Mouse (Mus musculus): ENCODE data around the gene Atp8a2. TPM values are rescaled to one million over a fixed set of nuclear protein-coding genes. Genes with fewer than 3 reads are reported as not detected.

The Atp8a2 gene
- polyA plus RNA-seq, 1 experiment from 2014 or later = 6.1 TPM

DNA sequence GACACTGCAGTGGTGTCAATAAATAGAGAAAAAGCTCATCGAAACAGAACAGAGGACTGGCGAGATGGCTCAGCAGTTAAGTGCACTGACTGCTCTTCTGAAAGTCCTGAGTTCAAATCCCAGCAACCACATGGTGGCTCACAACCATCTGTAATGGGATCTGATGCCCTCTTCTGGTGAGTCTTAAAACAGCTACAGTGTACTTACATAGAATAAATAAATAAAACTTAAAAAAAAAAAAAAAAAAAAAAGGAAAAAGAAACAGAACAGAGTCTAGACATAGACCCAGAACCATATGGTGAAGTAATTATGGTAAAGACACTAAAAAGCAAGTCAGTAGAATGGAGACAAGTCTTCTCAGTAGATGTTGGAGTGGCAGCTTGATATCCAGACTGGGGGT lies 15.7 kb downstream of the Atp8a2 start:
- WGBS = 87% methylated on average over 2 of the region's 2 CpGs
- H3K4me2 ChIP-seq (replicated peaks) = no peak overlapping the region
- H3K9ac ChIP-seq = no peak overlapping the region
- no peaks in the 10 kb centered on the region; the same call in 1 of the 2 replicates for H3K4me1 ChIP-seq
- H3K9me3 ChIP-seq = no peaks in the 10 kb centered on the region
- no peak overlapping the region for H3K4me3 ChIP-seq
- no peak overlapping the region for H3K27ac ChIP-seq
- no peak for ATAC-seq (ENCODE audit: insufficient number of reproducible peaks, insufficient read depth, low FRiP score, low TSS enrichment)
- H3K36me3 ChIP-seq = no peaks in the 10 kb centered on the region
- H3K27me3 ChIP-seq = peaks cover 29% of the 10 kb centered on the region

GRCm38 (mm10) chr14:60178571-60178955 lies 18.4 kb downstream of the Atp8a2 start:
- Histone ChIP-seq H3K9me3 (no peaks in the 10 kb centered on the region), H3K27ac (no peak overlapping the region), H3K4me2 (replicated peaks) (no peak overlapping the region), H3K4me1 (no peaks in the 10 kb centered on the region; the same call in 1 of the 2 replicates), H3K9ac (no peak overlapping the region), H3K36me3 (no peaks in the 10 kb centered on the region), H3K27me3 (peaks cover 44% of the 10 kb centered on the region), H3K4me3 (no peak overlapping the region)
- 45% methylated on average over 2 of the region's 2 CpGs for WGBS
- ATAC-seq (ENCODE audit: insufficient number of reproducible peaks, insufficient read depth, low FRiP score, low TSS enrichment) = no peak

DNA sequence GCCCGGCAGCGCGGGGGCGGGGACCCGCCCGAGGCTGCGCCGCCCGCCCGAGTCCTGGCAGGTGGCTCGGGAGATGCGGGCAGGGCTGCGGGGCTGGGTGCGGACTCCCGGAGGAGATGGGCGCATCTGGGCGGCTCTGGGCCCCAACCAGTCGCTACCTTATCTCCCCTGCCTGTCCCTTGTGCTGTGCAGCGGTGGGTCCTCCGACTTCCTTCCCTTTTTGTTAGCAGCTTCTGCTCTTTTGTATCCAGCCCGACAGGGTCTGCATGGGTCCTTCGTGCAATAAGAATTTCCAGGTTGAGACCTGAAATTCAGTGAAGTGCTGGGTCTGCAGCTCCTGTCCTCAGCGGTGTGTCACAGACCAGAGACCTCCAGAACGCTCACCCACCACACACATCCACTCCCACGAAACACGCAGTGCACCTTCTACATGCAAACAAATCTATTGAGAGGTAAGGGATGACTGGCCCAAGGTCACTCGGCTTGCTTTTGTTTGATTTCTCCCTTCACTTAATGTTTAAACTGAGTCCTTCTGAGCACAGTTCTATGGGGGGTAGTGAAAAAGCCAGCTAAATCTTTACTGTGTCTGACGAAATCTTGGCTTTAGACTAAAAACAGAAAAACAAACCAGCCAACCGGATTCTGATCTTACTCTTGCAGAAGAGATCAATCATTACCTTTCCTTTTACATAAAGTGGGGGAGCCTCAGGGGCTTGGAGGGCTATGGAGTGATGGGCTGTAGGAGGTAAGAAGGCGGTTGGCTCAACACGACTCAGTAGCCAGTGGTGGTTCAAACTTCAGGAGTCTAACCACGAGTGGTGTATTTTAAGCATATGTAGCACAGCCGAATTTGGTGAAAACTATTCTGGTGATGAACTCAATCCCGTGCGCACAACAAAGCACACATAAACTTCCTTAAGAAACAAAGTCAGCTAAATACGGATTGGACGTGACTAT lies 19.1 kb downstream of the Atp8a2 start:
- Histone ChIP-seq H3K4me1 (no peaks in the 10 kb centered on the region; the same call in 1 of the 2 replicates), H3K4me2 (replicated peaks) (peak overlapping the region; percentile 97), H3K27me3 (peaks cover 44% of the 10 kb centered on the region), H3K9me3 (no peaks in the 10 kb centered on the region), H3K9ac (peak overlapping the region; percentile 73), H3K27ac (no peak overlapping the region), H3K4me3 (peak overlapping the region; percentile 69), H3K36me3 (no peaks in the 10 kb centered on the region)
- ATAC-seq (ENCODE audit: insufficient number of reproducible peaks, insufficient read depth, low FRiP score, low TSS enrichment) = 0 out of 2 replicates have a peak, but pooled peaks have one; percentile 50
- 20% methylated on average over 37 of the region's 37 CpGs for WGBS

DNA sequence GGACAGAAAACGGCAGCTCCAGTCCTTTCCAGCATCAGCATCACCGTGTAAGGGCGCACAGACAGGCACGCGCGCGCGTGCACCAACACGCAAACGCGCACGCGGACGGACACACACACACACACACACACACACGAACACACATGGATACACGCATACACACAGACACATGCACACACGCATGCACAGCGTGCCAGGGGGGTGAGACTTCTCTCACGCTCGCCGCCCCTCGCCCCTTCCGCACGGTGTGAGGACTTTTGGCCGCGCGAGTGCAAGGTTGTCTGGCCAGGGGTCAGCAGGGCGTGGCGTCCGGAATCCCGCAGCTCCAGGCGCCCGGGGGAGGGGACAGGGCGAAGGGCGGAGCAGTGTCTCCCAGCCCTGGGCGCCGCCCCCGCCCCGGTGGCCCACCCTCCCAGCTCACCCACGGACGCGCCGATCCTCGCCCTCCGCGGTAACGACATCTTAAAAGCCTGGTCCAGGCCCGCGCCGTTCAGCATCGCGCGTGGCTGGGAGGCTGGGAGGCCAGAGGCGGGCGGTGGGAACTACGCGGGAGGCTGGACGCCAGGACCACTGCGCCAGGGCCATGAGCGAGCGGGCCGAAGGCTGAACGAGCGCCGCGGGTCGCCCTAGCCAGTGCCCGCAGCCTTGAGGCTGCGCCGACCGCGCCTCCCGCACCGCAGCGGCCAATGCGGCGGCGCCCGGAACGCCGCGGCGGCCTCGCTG lies 19.9 kb downstream of the Atp8a2 start:
- peak; percentile 83 for ATAC-seq (ENCODE audit: insufficient number of reproducible peaks, insufficient read depth, low FRiP score, low TSS enrichment)
- Histone ChIP-seq H3K9me3 (no peaks in the 10 kb centered on the region), H3K36me3 (no peaks in the 10 kb centered on the region), H3K4me3 (peak overlapping the region; percentile 69), H3K27me3 (peaks cover 44% of the 10 kb centered on the region), H3K9ac (peak overlapping the region; percentile 73), H3K4me2 (replicated peaks) (peak overlapping the region; percentile 97), H3K4me1 (no peaks in the 10 kb centered on the region; the same call in 1 of the 2 replicates), H3K27ac (no peak overlapping the region)
- 1% methylated on average over 83 of the region's 84 CpGs for WGBS

- 31% methylated on average over 9 of the region's 9 CpGs for WGBS
- Histone ChIP-seq H3K27me3 (peaks cover 44% of the 10 kb centered on the region), H3K4me3 (peak overlapping the region; percentile 69)
Observed at GRCm38 (mm10) chr14:60176469-60176890, 20.5 kb downstream of the Atp8a2 start.

GRCm38 (mm10) chr14:60172286-60173055 lies 24.5 kb downstream of the Atp8a2 start:
- H3K27me3 ChIP-seq = peaks cover 26% of the 10 kb centered on the region
- no peak overlapping the region for H3K27ac ChIP-seq
- H3K9me3 ChIP-seq = no peaks in the 10 kb centered on the region
- no peaks in the 10 kb centered on the region for H3K36me3 ChIP-seq
- no peaks in the 10 kb centered on the region; the same call in 1 of the 2 replicates for H3K4me1 ChIP-seq
- H3K9ac ChIP-seq = no peak overlapping the region
- H3K4me2 ChIP-seq (replicated peaks) = no peak overlapping the region
- no peak for ATAC-seq (ENCODE audit: insufficient number of reproducible peaks, insufficient read depth, low FRiP score, low TSS enrichment)
- WGBS = 65% methylated on average over 12 of the region's 12 CpGs
- H3K4me3 ChIP-seq = no peak overlapping the region

More at GRCm38 (mm10) chr14:60176469-60176890, 20.5 kb downstream of the Atp8a2 start:
- Histone ChIP-seq H3K9ac (no peak overlapping the region), H3K4me2 (replicated peaks) (peak overlapping the region; percentile 97), H3K9me3 (no peaks in the 10 kb centered on the region), H3K36me3 (no peaks in the 10 kb centered on the region), H3K4me1 (no peaks in the 10 kb centered on the region; the same call in 1 of the 2 replicates), H3K27ac (no peak overlapping the region)
- peak; percentile 57; the same call in 1 of the 2 replicates for ATAC-seq (ENCODE audit: insufficient number of reproducible peaks, insufficient read depth, low FRiP score, low TSS enrichment)

DNA sequence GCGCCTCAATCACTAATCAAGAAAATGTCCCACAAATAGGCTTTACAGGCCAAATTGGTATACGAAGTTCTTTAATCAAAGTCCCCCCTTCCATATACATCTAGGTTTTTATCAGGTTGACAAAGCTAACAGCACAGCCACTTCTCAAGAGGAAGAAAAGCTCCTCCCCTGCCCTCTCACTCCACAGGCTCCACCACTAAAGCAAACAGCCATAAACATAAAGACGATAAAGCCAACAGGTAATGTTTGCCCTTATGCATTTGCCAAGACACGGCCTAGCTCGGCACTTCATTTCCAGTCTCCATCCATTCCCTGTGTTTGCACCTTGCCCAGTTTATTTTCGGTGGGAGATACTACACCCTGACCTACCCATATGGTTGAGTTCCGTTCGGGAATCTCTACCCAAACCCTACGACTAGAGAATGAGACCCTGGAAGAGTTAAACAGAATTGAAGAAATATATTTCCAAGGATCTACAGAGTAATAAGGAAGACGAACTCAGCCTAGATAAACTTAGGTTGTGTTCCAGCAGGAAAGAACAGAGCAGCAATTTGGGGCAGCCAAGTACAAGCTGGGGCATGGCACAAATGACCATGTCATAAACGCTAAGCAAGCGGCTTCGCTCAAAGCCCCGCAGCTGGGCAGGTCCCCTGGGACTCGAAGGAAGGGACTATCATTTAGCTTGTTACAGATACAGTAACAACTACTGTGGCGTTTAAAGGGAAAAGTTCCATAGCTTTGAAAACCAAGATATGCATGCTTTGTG lies 26.0 kb downstream of the Atp8a2 start:
- Histone ChIP-seq H3K36me3 (no peaks in the 10 kb centered on the region), H3K27ac (no peak overlapping the region), H3K4me1 (no peaks in the 10 kb centered on the region), H3K4me3 (no peak overlapping the region), H3K4me2 (replicated peaks) (no peak overlapping the region), H3K9ac (no peak overlapping the region), H3K27me3 (peaks cover 12% of the 10 kb centered on the region), H3K9me3 (no peaks in the 10 kb centered on the region)
- 81% methylated on average over 16 of the region's 16 CpGs for WGBS
- ATAC-seq (ENCODE audit: insufficient number of reproducible peaks, insufficient read depth, low FRiP score, low TSS enrichment) = no peak

GRCm38 (mm10) chr14:60163367-60163766 lies 33.6 kb downstream of the Atp8a2 start:
- no peak overlapping the region for H3K4me2 ChIP-seq (replicated peaks)
- H3K27ac ChIP-seq = no peak overlapping the region
- no peaks in the 10 kb centered on the region for H3K36me3 ChIP-seq
- no peak overlapping the region for H3K4me3 ChIP-seq
- 90% methylated on average over 3 of the region's 3 CpGs for WGBS
- no peak for ATAC-seq (ENCODE audit: insufficient number of reproducible peaks, insufficient read depth, low FRiP score, low TSS enrichment)
- H3K9me3 ChIP-seq = no peaks in the 10 kb centered on the region
- H3K27me3 ChIP-seq = no peaks in the 10 kb centered on the region
- H3K9ac ChIP-seq = no peak overlapping the region
- no peaks in the 10 kb centered on the region for H3K4me1 ChIP-seq

- H3K27ac ChIP-seq = no peak overlapping the region
- no peaks in the 10 kb centered on the region for H3K27me3 ChIP-seq
- H3K9me3 ChIP-seq = no peaks in the 10 kb centered on the region
- 85% methylated on average over 11 of the region's 11 CpGs for whole genome bisulfite sequencing
- no peak for ATAC-seq (ENCODE audit: insufficient number of reproducible peaks, insufficient read depth, low FRiP score, low TSS enrichment)
- H3K36me3 ChIP-seq = no peaks in the 10 kb centered on the region
- no peak overlapping the region for H3K9ac ChIP-seq
- H3K4me1 ChIP-seq = no peaks in the 10 kb centered on the region
- no peak overlapping the region for H3K4me3 ChIP-seq
- no peak overlapping the region for H3K4me2 ChIP-seq (replicated peaks)
Observed at GRCm38 (mm10) chr14:60152373-60152772, 44.6 kb downstream of the Atp8a2 start.

DNA sequence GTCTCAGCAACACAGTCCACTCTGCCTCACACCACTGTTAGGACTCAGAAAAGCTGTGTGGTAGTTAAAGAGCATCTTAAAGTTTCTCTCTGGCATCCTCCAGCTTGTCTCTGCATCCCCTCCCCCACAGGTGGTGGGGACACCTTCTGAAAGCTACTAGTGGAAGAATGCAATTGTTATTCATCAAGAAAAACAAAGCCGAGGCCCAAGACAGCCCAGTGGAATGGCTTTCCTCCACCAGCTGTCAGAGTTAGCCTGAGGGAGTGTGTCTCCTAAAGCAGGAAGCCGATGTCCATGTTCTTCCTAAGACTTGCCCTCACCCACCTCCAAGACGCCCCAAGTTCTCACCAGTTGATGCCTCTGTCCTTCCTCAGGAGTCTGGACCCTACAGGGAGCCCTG lies 48.1 kb downstream of the Atp8a2 start:
- H3K4me3 ChIP-seq = no peak overlapping the region
- no peak for ATAC-seq (ENCODE audit: insufficient number of reproducible peaks, insufficient read depth, low FRiP score, low TSS enrichment)
- no peaks in the 10 kb centered on the region for H3K27me3 ChIP-seq
- no peak overlapping the region for H3K4me2 ChIP-seq (replicated peaks)
- no peaks in the 10 kb centered on the region for H3K36me3 ChIP-seq
- H3K4me1 ChIP-seq = no peaks in the 10 kb centered on the region
- H3K9ac ChIP-seq = no peak overlapping the region
- H3K27ac ChIP-seq = no peak overlapping the region
- 40% methylated on average over 3 of the region's 3 CpGs for WGBS
- no peaks in the 10 kb centered on the region for H3K9me3 ChIP-seq

All from embryonic facial prominence, embryonic 12.5 days (tissue).